Mouse (Mus musculus): Measurements from ENCODE around the gene Mrpl23. TPM values are rescaled to one million over a fixed set of nuclear protein-coding genes. Genes with fewer than 3 reads are reported as not detected.

Gene Mrpl23
- polyA plus RNA-seq, 2 experiments: 14.4 to 45.9 TPM

DNA sequence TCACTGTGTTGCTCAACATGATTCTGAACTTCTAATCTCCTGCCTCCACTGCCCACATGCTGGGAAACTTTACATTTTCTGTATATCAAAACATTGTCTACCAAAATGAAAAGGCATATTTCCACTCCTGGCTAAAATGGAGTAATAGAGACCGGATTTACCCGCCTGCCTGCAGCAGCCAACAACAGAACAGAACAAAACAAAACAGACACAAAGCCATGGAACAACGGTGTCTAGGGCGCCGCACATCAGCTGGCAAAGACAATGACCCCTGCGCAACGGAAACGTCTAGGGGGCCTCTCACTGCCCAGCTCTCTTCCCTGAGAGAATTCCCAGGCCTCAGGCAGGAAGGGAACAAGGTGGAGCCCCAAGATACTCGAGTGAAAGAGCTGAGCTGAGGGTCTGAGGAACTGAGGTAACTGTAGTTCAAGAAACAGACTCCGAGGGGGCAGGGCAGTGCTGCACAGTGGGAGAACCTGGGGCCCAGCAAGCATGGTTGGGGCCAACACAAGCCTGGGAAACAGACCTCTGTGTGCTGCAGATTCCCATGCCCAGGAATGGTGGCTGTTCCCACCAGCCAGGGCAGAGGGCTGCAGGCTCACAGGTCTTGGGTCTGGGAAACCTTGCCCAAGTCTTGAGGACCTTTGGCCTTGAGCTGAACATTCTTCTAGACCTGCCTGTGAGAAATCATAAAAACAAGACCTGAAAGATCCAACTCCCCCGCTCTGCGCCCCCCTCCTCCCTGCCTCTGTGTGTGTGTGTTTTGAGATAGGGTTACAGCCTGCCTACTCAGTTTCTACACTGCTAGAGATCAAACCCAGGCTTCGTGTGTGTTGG is 6.9 kb upstream of the Mrpl23 start:
- H3K4me3 ChIP-seq (ENCODE audit: insufficient read depth in 1 of 2, low read depth in 2 of 2, low read length in 2 of 2): no peak overlapping the region
- no peak for DNase-seq (ENCODE audit: low read depth in 3 of 3, low spot score in 3 of 3)
- WGBS (ENCODE audit: insufficient replicate concordance): 19% methylated on average over 13 of the region's 13 CpGs
- H3K36me3 ChIP-seq (replicated peaks; ENCODE audit: control insufficient read depth, insufficient read depth, low read depth): no peaks in the 10 kb centered on the region
- H3K9ac ChIP-seq (replicated peaks): no peak overlapping the region; the same call in 1 of the 2 replicates
- H3K27me3 ChIP-seq (ENCODE audit: control insufficient read depth, insufficient read depth, low read length): no peaks in the 10 kb centered on the region; the same call in 1 of the 2 replicates
- no peak overlapping the region for H3K4me2 ChIP-seq (ENCODE audit: low read depth)
- H3K9me3 ChIP-seq (ENCODE audit: control insufficient read depth, low read length): no peaks in the 10 kb centered on the region
- TF ChIP-seq EP300 (IDR thresholded peaks at IDR 0.05; ENCODE audit: low read depth) (0 out of 2 replicates have a peak, but pooled peaks have one; percentile 6), CTCF (IDR thresholded peaks at IDR 0.05; ENCODE audit: low read depth) (no peak)
- H3K27ac ChIP-seq: no peak overlapping the region
- ATAC-seq (ENCODE audit: insufficient read depth): peak; percentile 59
- H3K4me1 ChIP-seq (replicated peaks; ENCODE audit: control insufficient read depth in 2 of 2, insufficient read depth in 2 of 2, low read length in 1 of 2): peaks cover 15 to 36% of the 10 kb centered on the region in 2 experiments

DNA sequence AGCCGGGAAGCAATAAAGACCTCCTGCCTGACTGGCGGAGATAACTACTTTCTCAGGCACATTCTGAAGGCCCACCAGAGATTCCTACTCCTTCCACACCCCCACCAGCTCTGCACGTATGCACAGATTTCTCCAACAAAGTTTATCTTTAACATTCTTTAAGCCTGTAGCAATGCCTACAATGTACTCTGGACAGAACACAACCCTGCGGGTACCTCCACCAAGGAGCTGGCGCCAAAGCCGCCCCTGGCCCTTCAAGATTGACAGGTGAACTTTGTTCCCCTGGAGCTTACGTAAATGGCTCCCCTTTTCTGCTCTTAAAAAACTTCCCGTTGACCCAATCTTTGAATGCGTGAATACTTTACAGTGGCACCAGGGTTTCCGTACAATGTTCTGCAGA is 3.1 kb upstream of the Mrpl23 start:
- H3K9ac ChIP-seq (replicated peaks): no peak overlapping the region
- ATAC-seq (ENCODE audit: insufficient read depth): peak; percentile 23; the same call in 1 of the 2 replicates
- H3K36me3 ChIP-seq (replicated peaks; ENCODE audit: control insufficient read depth, insufficient read depth, low read depth): no peaks in the 10 kb centered on the region
- TF ChIP-seq CTCF (IDR thresholded peaks at IDR 0.05; ENCODE audit: low read depth) (no peak), EP300 (IDR thresholded peaks at IDR 0.05; ENCODE audit: low read depth) (no peak; the same call in 1 of the 2 replicates)
- no peak for DNase-seq (ENCODE audit: low read depth in 3 of 3, low spot score in 3 of 3)
- no peak overlapping the region for H3K27ac ChIP-seq
- no peaks in the 10 kb centered on the region for H3K27me3 ChIP-seq (ENCODE audit: control insufficient read depth, insufficient read depth, low read length)
- H3K4me3 ChIP-seq (ENCODE audit: insufficient read depth in 1 of 2, low read depth in 2 of 2, low read length in 2 of 2): no peak overlapping the region
- H3K4me1 ChIP-seq (replicated peaks; ENCODE audit: control insufficient read depth in 2 of 2, insufficient read depth in 2 of 2, low read length in 1 of 2): peaks cover 21 to 48% of the 10 kb centered on the region in 2 experiments
- 36% methylated on average over 10 of the region's 10 CpGs for WGBS (ENCODE audit: insufficient replicate concordance)
- H3K9me3 ChIP-seq (ENCODE audit: control insufficient read depth, low read length): no peaks in the 10 kb centered on the region
- H3K4me2 ChIP-seq (ENCODE audit: low read depth): no peak overlapping the region

DNA sequence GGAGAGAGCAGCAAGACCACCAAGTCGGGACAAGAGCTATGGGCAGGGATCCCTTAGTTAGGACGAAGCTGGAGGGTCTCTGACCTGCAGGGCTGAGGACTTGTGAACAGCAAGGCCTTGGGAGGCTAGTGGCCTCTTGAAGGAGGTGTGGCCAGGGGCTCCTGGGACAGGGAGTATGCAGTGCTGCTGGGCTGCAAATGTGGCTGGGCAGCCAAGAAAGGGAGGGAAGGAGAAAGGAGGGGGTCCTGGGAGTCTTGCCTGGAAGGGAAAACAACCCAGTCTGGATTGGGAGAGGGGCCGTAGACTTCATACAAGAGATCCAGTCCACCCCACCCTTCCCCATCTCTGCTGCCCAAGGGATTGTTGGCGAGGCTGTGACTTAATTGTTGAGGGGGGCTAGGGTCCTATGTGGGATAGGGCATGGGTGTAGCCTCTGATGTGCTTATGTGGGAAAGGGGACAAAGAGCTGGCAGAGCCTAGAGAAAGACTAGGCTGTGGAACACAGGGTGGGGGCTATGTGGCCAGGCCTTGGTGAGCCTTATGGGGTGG is 439 bp upstream of the Mrpl23 start:
- Histone ChIP-seq H3K9ac (replicated peaks) (no peak overlapping the region; the same call in 1 of the 2 replicates), H3K36me3 (replicated peaks; ENCODE audit: control insufficient read depth, insufficient read depth, low read depth) (no peaks in the 10 kb centered on the region), H3K4me3 (ENCODE audit: insufficient read depth in 1 of 2, low read depth in 2 of 2, low read length in 2 of 2) (no peak overlapping the region), H3K27ac (no peak overlapping the region), H3K4me2 (ENCODE audit: low read depth) (peak overlapping the region; percentile 76; the same call in 1 of the 2 replicates), H3K27me3 (ENCODE audit: control insufficient read depth, insufficient read depth, low read length) (no peaks in the 10 kb centered on the region), H3K9me3 (ENCODE audit: control insufficient read depth, low read length) (no peaks in the 10 kb centered on the region), H3K4me1 (replicated peaks; ENCODE audit: control insufficient read depth in 2 of 2, insufficient read depth in 2 of 2, low read length in 1 of 2) (peaks cover 15 to 41% of the 10 kb centered on the region in 2 experiments)
- no peak for TF ChIP-seq CTCF (IDR thresholded peaks at IDR 0.05; ENCODE audit: low read depth)
- no peak for TF ChIP-seq EP300 (IDR thresholded peaks at IDR 0.05; ENCODE audit: low read depth)
- ATAC-seq (ENCODE audit: insufficient read depth) (no peak), DNase-seq (ENCODE audit: low read depth in 3 of 3, low spot score in 3 of 3) (no peak)
- WGBS (ENCODE audit: insufficient replicate concordance): 63% methylated on average over 4 of the region's 4 CpGs

DNA sequence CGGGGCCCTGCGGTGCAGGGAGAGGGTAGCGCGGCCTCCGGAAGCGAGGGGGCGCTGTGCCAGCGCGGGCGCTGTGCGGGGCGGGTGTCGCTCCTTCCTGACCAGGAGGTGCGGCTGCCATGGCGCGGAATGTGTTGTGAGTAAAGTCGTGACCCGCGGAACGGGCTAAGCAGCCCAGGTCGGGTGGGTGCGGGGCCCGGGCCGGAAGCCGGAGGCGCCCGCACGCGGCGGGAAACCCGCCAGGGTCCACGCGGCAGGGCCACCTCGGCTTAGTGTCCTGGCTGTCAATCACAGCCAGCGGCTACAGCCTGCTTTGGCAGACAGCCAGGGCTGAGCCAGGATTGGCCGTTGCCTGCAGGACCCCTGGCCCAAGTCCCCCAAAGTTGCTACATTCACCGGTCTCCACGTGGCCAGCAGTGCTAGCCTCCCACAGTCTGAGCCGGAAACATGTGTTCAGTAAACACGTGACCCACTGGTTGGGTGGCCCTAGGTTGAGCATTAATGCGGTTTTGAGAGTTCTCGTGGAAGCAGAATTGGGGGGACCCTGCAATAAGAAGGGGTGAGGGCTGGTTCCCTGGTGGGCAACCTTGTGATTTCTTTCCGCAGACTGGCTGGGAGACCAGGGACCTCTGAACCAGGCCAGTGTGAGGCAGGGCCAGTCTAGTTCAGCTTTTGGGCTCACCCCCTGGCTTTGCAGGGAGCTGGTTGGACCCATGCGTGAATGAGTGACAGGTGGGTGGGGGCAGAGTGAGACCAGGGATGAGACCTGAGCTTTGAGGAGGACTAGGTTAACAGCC is 771 bp downstream of the Mrpl23 start:
- WGBS (ENCODE audit: insufficient replicate concordance): under 1% methylated on average over 37 of the region's 44 CpGs
- H3K4me2 ChIP-seq (ENCODE audit: low read depth): peak overlapping the region; percentile 76
- ATAC-seq (ENCODE audit: insufficient read depth): peak; percentile 79
- no peaks in the 10 kb centered on the region for H3K9me3 ChIP-seq (ENCODE audit: control insufficient read depth, low read length)
- H3K36me3 ChIP-seq (replicated peaks; ENCODE audit: control insufficient read depth, insufficient read depth, low read depth): no peaks in the 10 kb centered on the region
- H3K27ac ChIP-seq: peak overlapping the region; percentile 46
- 0 out of 2 replicates have a peak, but pooled peaks have one; percentile 15 for TF ChIP-seq EP300 (IDR thresholded peaks at IDR 0.05; ENCODE audit: low read depth)
- peak; percentile 83 for TF ChIP-seq CTCF (IDR thresholded peaks at IDR 0.05; ENCODE audit: low read depth)
- H3K9ac ChIP-seq (replicated peaks): peak overlapping the region; percentile 77
- peak overlapping the region; percentile 62 to 78 for H3K4me3 ChIP-seq (ENCODE audit: insufficient read depth in 1 of 2, low read depth in 2 of 2, low read length in 2 of 2)
- peak; percentile 54 to 62 (median 60) for DNase-seq (ENCODE audit: low read depth in 3 of 3, low spot score in 3 of 3)
- H3K27me3 ChIP-seq (ENCODE audit: control insufficient read depth, insufficient read depth, low read length): no peaks in the 10 kb centered on the region
- peaks cover 15 to 41% of the 10 kb centered on the region in 2 experiments for H3K4me1 ChIP-seq (replicated peaks; ENCODE audit: control insufficient read depth in 2 of 2, insufficient read depth in 2 of 2, low read length in 1 of 2)

All from liver, embryonic 14.5 days (tissue).